Mouse (Mus musculus) E14TG2a.4 (cell line): ENCODE measurements at regions not wholly inside any gene's neighbourhood (a gene's known extent, or its start where the extent isn't known, plus 50 kb on each side); places are given as distances from the start of the nearest gene placed in this dataset.

Experiments used
- H3K27me3 ChIP-seq: 2 replicates; pipeline ENCODE4 v1.6.1; 2014; ENCODE audit warnings: low read length, control low read depth; ENCODE audit not compliant: insufficient read depth
- H3K36me3 ChIP-seq: 2 replicates; pipeline ENCODE4 v1.6.1; 2014; ENCODE audit warnings: low read length, control low read depth; ENCODE audit not compliant: insufficient read depth
- H3K4me1 ChIP-seq: replicated peaks from 2 replicates; pipeline ENCODE4 v1.6.1; 2014; ENCODE audit warnings: low read depth, low read length, control low read depth
- H3K4me3 ChIP-seq: replicated peaks from 2 replicates; pipeline ENCODE4 v1.5.1; 2014; ENCODE audit warnings: mild to moderate bottlenecking, low read length
- H3K9me3 ChIP-seq: 2 replicates; pipeline ENCODE4 v1.6.1; 2014; ENCODE audit warnings: low read length, control low read depth
- CTCF ChIP-seq: conservative IDR thresholded peaks from 2 replicates; pipeline ENCODE4 v1.5.1; 2014; ENCODE audit warnings: low read length
- NANOG ChIP-seq: IDR thresholded peaks from 2 replicates; pipeline ENCODE4 v1.6.1; 2014; ENCODE audit warnings: borderline replicate concordance, low read length, mixed read lengths
- POU5F1 ChIP-seq: IDR thresholded peaks from 2 replicates; pipeline ENCODE4 v1.6.1; 2014; ENCODE audit warnings: low read length, borderline replicate concordance

GRCm38 (mm10) chr9:23535872-23536271 is 313.0 kb downstream of the Bmper start:
- TF ChIP-seq POU5F1 (no peak), NANOG (no peak), CTCF (no peak)
- Histone ChIP-seq H3K27me3 (no peaks in the 10 kb centered on the region), H3K36me3 (no peaks in the 10 kb centered on the region), H3K9me3 (no peaks in the 10 kb centered on the region), H3K4me1 (0 out of 2 replicates have a peak, but pooled peaks cover 3% of the 10 kb centered on the region), H3K4me3 (no peak overlapping the region)

DNA sequence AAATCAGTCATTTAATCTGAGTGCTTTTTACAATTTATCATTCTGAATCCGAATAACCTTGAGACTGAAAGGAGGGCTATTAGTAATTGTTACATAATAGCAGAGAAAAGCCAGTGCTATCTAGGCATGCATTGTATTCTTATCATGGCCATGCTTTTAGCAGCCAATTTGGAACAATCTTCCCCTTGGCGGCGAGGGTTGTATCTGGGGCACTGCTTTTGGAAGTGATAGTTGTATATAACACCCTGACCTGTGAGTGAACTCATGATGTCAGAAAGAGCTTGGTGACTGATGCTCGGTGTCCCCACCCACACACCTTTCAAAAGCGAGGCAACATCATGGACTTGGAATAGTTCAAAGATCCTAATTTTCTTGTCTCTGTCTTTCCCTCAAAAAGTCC is 315.2 kb downstream of the Bmper start:
- Histone ChIP-seq H3K27me3 (no peaks in the 10 kb centered on the region), H3K36me3 (no peaks in the 10 kb centered on the region), H3K4me1 (0 out of 2 replicates have a peak, but pooled peaks cover 3% of the 10 kb centered on the region), H3K9me3 (no peaks in the 10 kb centered on the region), H3K4me3 (no peak overlapping the region)
- no peak for TF ChIP-seq CTCF
- TF ChIP-seq POU5F1: no peak
- TF ChIP-seq NANOG: no peak

- TF ChIP-seq POU5F1 (no peak), CTCF (no peak), NANOG (no peak)
- no peaks in the 10 kb centered on the region for H3K4me1 ChIP-seq
- no peaks in the 10 kb centered on the region for H3K27me3 ChIP-seq
- H3K4me3 ChIP-seq: no peak overlapping the region
- no peaks in the 10 kb centered on the region for H3K36me3 ChIP-seq
- H3K9me3 ChIP-seq: no peaks in the 10 kb centered on the region
Observed at GRCm38 (mm10) chr9:23551692-23552091, 328.8 kb downstream of the Bmper start.

DNA sequence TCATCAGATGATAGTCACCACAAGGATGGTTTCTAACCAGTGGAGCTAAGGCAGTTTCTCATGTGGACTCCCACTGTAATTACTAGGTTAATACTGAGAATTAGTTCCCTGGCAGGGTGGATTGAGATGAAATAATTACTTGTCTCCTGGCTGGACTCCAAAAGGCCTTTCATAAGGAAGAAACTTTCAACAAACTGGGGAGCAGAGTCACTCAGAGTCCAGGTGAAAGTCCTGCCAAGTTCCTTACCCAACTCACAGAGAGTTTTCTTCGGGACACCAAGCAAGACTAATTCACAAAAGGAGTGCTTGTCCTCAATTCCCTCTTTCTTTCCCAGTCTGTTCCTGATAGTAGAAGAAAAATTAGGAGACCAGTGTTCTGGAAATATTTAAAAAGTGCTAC is 330.9 kb downstream of the Bmper start:
- no peak overlapping the region for H3K4me3 ChIP-seq
- H3K27me3 ChIP-seq: no peaks in the 10 kb centered on the region
- H3K4me1 ChIP-seq: no peaks in the 10 kb centered on the region
- no peaks in the 10 kb centered on the region for H3K36me3 ChIP-seq
- H3K9me3 ChIP-seq: no peaks in the 10 kb centered on the region
- TF ChIP-seq CTCF (no peak), POU5F1 (no peak), NANOG (no peak)

- TF ChIP-seq CTCF (no peak), POU5F1 (no peak), NANOG (no peak)
- Histone ChIP-seq H3K4me1 (0 out of 2 replicates have a peak, but pooled peaks cover 5% of the 10 kb centered on the region), H3K27me3 (no peaks in the 10 kb centered on the region), H3K4me3 (no peak overlapping the region), H3K36me3 (no peaks in the 10 kb centered on the region), H3K9me3 (no peaks in the 10 kb centered on the region)
Observed at GRCm38 (mm10) chr9:23557601-23558000, 334.7 kb downstream of the Bmper start.

DNA sequence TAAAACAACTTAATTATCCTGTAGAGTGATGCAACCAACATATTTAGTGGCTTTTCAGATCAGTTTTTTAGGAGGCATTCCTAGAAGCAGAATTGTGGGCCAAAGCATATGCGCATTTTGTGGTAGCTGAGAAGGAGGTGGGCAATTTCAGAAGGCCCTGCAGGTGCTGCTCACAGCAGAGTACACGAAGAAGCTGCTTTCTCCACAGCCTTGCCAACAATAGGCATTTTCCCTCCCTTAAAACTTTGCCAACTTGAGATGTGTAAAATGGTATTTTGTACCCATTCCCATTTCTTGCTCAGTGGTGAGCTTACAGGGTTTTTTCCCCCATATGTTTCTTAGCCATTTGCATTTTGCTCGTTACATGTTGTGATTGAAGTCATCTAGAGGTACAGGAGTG is 339.0 kb downstream of the Bmper start:
- Histone ChIP-seq H3K4me3 (no peak overlapping the region), H3K27me3 (no peaks in the 10 kb centered on the region), H3K4me1 (0 out of 2 replicates have a peak, but pooled peaks cover 8% of the 10 kb centered on the region), H3K36me3 (no peaks in the 10 kb centered on the region), H3K9me3 (no peaks in the 10 kb centered on the region)
- TF ChIP-seq NANOG (no peak), POU5F1 (peak; percentile 46; the same call in 1 of the 2 replicates)

GRCm38 (mm10) chr9:23567081-23567480 is 344.2 kb downstream of the Bmper start:
- Histone ChIP-seq H3K4me3 (no peak overlapping the region), H3K9me3 (0 out of 2 replicates have a peak, but pooled peaks cover 4% of the 10 kb centered on the region), H3K36me3 (no peaks in the 10 kb centered on the region), H3K27me3 (no peaks in the 10 kb centered on the region), H3K4me1 (0 out of 2 replicates have a peak, but pooled peaks cover 4% of the 10 kb centered on the region)
- TF ChIP-seq CTCF (no peak), NANOG (no peak), POU5F1 (no peak)

DNA sequence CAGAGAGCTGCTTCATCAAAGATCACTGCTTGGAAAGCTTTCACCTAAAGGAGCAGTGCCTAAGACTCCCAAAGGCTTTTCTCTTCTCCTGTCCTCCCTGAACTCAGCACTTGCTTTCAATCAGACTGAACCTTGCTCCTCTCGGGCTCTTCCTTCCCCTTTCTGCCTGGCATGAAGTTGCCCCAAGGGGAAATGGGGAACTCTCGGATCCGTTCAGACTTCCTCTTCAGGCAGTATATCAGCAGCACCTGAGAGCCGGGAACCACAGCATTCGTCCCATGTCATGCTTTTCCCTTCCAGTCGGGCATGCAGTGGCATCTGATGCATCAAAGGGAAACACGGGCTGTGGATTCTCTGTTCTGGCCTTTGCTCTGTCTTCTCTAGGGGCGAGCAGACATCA is 347.3 kb downstream of the Bmper start:
- TF ChIP-seq POU5F1 (no peak), CTCF (no peak), NANOG (no peak)
- Histone ChIP-seq H3K4me1 (no peaks in the 10 kb centered on the region), H3K27me3 (no peaks in the 10 kb centered on the region; the same call in 1 of the 2 replicates), H3K4me3 (no peak overlapping the region), H3K9me3 (0 out of 2 replicates have a peak, but pooled peaks cover 4% of the 10 kb centered on the region), H3K36me3 (no peaks in the 10 kb centered on the region)

- no peak for TF ChIP-seq NANOG
- TF ChIP-seq CTCF: no peak
- TF ChIP-seq POU5F1: no peak
- Histone ChIP-seq H3K9me3 (no peaks in the 10 kb centered on the region), H3K27me3 (no peaks in the 10 kb centered on the region; the same call in 1 of the 2 replicates), H3K4me1 (peaks cover 17% of the 10 kb centered on the region), H3K36me3 (no peaks in the 10 kb centered on the region), H3K4me3 (no peak overlapping the region)
Observed at GRCm38 (mm10) chr9:23576314-23576713, 353.4 kb downstream of the Bmper start.
